Mouse (Mus musculus): ENCODE measurements around the gene Oas2. TPM values are rescaled to one million over a fixed set of nuclear protein-coding genes. Genes with fewer than 3 reads are reported as not detected.
A peak's percentile ranks its signal among the peaks of the same experiment; 100 is the strongest.

The Oas2 gene
- total and polyA plus RNA-seq, 3 experiments: 0.55 to 9.6 (median 1.0) TPM

GRCm38 (mm10) chr5:120698801-120699391 is 50.8 kb downstream of the Oas2 start:
- no peaks in the 10 kb centered on the region for H3K79me2 ChIP-seq (replicated peaks; ENCODE audit: control insufficient read depth, insufficient read depth, low read length)
- no peak overlapping the region for H3K4me3 ChIP-seq
- 0 out of 2 replicates have a peak, but pooled peaks have one; percentile 17 for TF ChIP-seq EP300 (IDR thresholded peaks at IDR 0.05; ENCODE audit: insufficient read depth, low read depth, low read length)
- TF ChIP-seq POLR2A (IDR thresholded peaks at IDR 0.05; ENCODE audit: insufficient read depth, low read depth, low read length): no peak
- no peak for TF ChIP-seq CTCF (IDR thresholded peaks at IDR 0.05)
- H3K9ac ChIP-seq (ENCODE audit: low read depth, low read length): no peak overlapping the region
- no peaks in the 10 kb centered on the region for H3K36me3 ChIP-seq (ENCODE audit: control insufficient read depth, insufficient read depth, low read length)
- no peaks in the 10 kb centered on the region for H3K4me1 ChIP-seq (ENCODE audit: control insufficient read depth, insufficient read depth, low read length)
- no peak overlapping the region for H3K27ac ChIP-seq
- peaks cover 3% of the 10 kb centered on the region; the same call in 1 of the 2 replicates for H3K27me3 ChIP-seq (ENCODE audit: control insufficient read depth, insufficient read depth, low read length)
- intact Hi-C loops (cut with DNase I): no loop called here
- 49% methylated on average over 16 of the region's 16 CpGs for whole genome bisulfite sequencing
- DNase-seq: no peak

- Histone ChIP-seq H3K4me3 (no peak overlapping the region), H3K27me3 (ENCODE audit: control insufficient read depth, insufficient read depth, low read length) (peaks cover 3% of the 10 kb centered on the region; the same call in 1 of the 2 replicates), H3K4me1 (ENCODE audit: control insufficient read depth, insufficient read depth, low read length) (no peaks in the 10 kb centered on the region), H3K9ac (ENCODE audit: low read depth, low read length) (no peak overlapping the region), H3K36me3 (ENCODE audit: control insufficient read depth, insufficient read depth, low read length) (no peaks in the 10 kb centered on the region), H3K79me2 (replicated peaks; ENCODE audit: control insufficient read depth, insufficient read depth, low read length) (no peaks in the 10 kb centered on the region), H3K27ac (no peak overlapping the region)
- intact Hi-C loops (cut with DNase I): no loop called here
- WGBS: 67% methylated on average over 3 of the region's 3 CpGs
- TF ChIP-seq EP300 (IDR thresholded peaks at IDR 0.05; ENCODE audit: insufficient read depth, low read depth, low read length) (no peak), CTCF (IDR thresholded peaks at IDR 0.05) (no peak), POLR2A (IDR thresholded peaks at IDR 0.05; ENCODE audit: insufficient read depth, low read depth, low read length) (no peak)
- no peak for DNase-seq
These were observed 51.5 kb downstream of the Oas2 start for GRCm38 (mm10) chr5:120698181-120698580.

GRCm38 (mm10) chr5:120696865-120697264 is 52.8 kb downstream of the Oas2 start:
- Histone ChIP-seq H3K36me3 (ENCODE audit: control insufficient read depth, insufficient read depth, low read length) (no peaks in the 10 kb centered on the region), H3K27me3 (ENCODE audit: control insufficient read depth, insufficient read depth, low read length) (peaks cover 3% of the 10 kb centered on the region; the same call in 1 of the 2 replicates), H3K4me1 (ENCODE audit: control insufficient read depth, insufficient read depth, low read length) (no peaks in the 10 kb centered on the region), H3K79me2 (replicated peaks; ENCODE audit: control insufficient read depth, insufficient read depth, low read length) (no peaks in the 10 kb centered on the region), H3K27ac (no peak overlapping the region), H3K4me3 (no peak overlapping the region), H3K9ac (ENCODE audit: low read depth, low read length) (no peak overlapping the region)
- intact Hi-C loops (cut with DNase I): no loop called here
- no peak for TF ChIP-seq CTCF (IDR thresholded peaks at IDR 0.05)
- TF ChIP-seq POLR2A (IDR thresholded peaks at IDR 0.05; ENCODE audit: insufficient read depth, low read depth, low read length): no peak
- TF ChIP-seq EP300 (IDR thresholded peaks at IDR 0.05; ENCODE audit: insufficient read depth, low read depth, low read length): no peak
- DNase-seq: no peak
- 48% methylated on average over 4 of the region's 4 CpGs for WGBS

GRCm38 (mm10) chr5:120696057-120696743 is 53.5 kb downstream of the Oas2 start:
- TF ChIP-seq POLR2A (IDR thresholded peaks at IDR 0.05; ENCODE audit: insufficient read depth, low read depth, low read length) (no peak), CTCF (IDR thresholded peaks at IDR 0.05) (no peak), EP300 (IDR thresholded peaks at IDR 0.05; ENCODE audit: insufficient read depth, low read depth, low read length) (no peak)
- Histone ChIP-seq H3K4me1 (ENCODE audit: control insufficient read depth, insufficient read depth, low read length) (no peaks in the 10 kb centered on the region), H3K27ac (no peak overlapping the region), H3K27me3 (ENCODE audit: control insufficient read depth, insufficient read depth, low read length) (peaks cover 3% of the 10 kb centered on the region; the same call in 1 of the 2 replicates), H3K36me3 (ENCODE audit: control insufficient read depth, insufficient read depth, low read length) (no peaks in the 10 kb centered on the region), H3K9ac (ENCODE audit: low read depth, low read length) (no peak overlapping the region), H3K79me2 (replicated peaks; ENCODE audit: control insufficient read depth, insufficient read depth, low read length) (no peaks in the 10 kb centered on the region), H3K4me3 (no peak overlapping the region)
- intact Hi-C loops (cut with DNase I): no loop called here
- DNase-seq: no peak
- WGBS: 64% methylated on average over 16 of the region's 16 CpGs

- no peak for DNase-seq
- H3K27me3 ChIP-seq (ENCODE audit: control insufficient read depth, insufficient read depth, low read length): peaks cover 3% of the 10 kb centered on the region; the same call in 1 of the 2 replicates
- H3K4me1 ChIP-seq (ENCODE audit: control insufficient read depth, insufficient read depth, low read length): no peaks in the 10 kb centered on the region
- no peaks in the 10 kb centered on the region for H3K36me3 ChIP-seq (ENCODE audit: control insufficient read depth, insufficient read depth, low read length)
- intact Hi-C loops (cut with DNase I): no loop called here
- TF ChIP-seq EP300 (IDR thresholded peaks at IDR 0.05; ENCODE audit: insufficient read depth, low read depth, low read length) (no peak), CTCF (IDR thresholded peaks at IDR 0.05) (no peak), POLR2A (IDR thresholded peaks at IDR 0.05; ENCODE audit: insufficient read depth, low read depth, low read length) (no peak)
- H3K4me3 ChIP-seq: no peak overlapping the region
- WGBS: 3% methylated on average over 41 of the region's 41 CpGs
- H3K9ac ChIP-seq (ENCODE audit: low read depth, low read length): no peak overlapping the region
- H3K79me2 ChIP-seq (replicated peaks; ENCODE audit: control insufficient read depth, insufficient read depth, low read length): no peaks in the 10 kb centered on the region
- no peak overlapping the region for H3K27ac ChIP-seq
These were observed 55.0 kb downstream of the Oas2 start for GRCm38 (mm10) chr5:120694695-120695074.
